ENCODE assay signal across 24 mouse cellular contexts in genomic region chr6:141395926-141396325, GRCm38 (mm10).
A peak's percentile ranks its signal among the peaks of the same experiment; 100 is the strongest.
DNase-seq lines count a peak whose midpoint lies in the region; ATAC-seq and TF ChIP-seq lines count a peak whose summit lies in the region.
"Had no signal": no experiment of that assay in that cellular context is flagged by ENCODE, and none has a peak within 500 bp of the region (broad histone marks: within the 10 kb centered on the region; RNA-seq: fewer than 3 reads in every experiment).

No protein-coding gene starts in this region.

- ATAC-seq in heart, postnatal 0 days (ENCODE audit: insufficient read depth, low read depth) = no peak
- ATAC-seq in kidney, postnatal 0 days (replicated peaks; ENCODE audit: low FRiP score, low read depth) = no peak
- ATAC-seq in lung, postnatal 0 days = no peak
- ATAC-seq in limb, embryonic 15.5 days (ENCODE audit: insufficient number of reproducible peaks, low FRiP score, low TSS enrichment, low read depth) = no peak
- ATAC-seq: forebrain, embryonic 14.5 days; hindbrain, postnatal 0 days had no signal

- no peaks in the 10 kb centered on the region for H3K27me3 ChIP-seq in heart, postnatal 0 days (ENCODE audit: control insufficient read depth, insufficient read depth, low read length)
- no peaks in the 10 kb centered on the region for H3K27me3 ChIP-seq in kidney, postnatal 0 days (ENCODE audit: insufficient read depth, low read length)
- no peaks in the 10 kb centered on the region for H3K27me3 ChIP-seq in lung, postnatal 0 days (replicated peaks; ENCODE audit: insufficient read depth, low read length)
- H3K27me3 ChIP-seq in limb, embryonic 15.5 days = no peaks in the 10 kb centered on the region
- H3K27me3 ChIP-seq: embryonic facial prominence, embryonic 12.5 days; hindbrain, embryonic 13.5 days had no signal

- peaks cover 5% of the 10 kb centered on the region; the same call in 1 of the 2 replicates for H3K4me1 ChIP-seq in heart, postnatal 0 days (ENCODE audit: control insufficient read depth, insufficient read depth)
- peaks cover 4% of the 10 kb centered on the region; the same call in 1 of the 2 replicates for H3K4me1 ChIP-seq in kidney, postnatal 0 days (replicated peaks; ENCODE audit: insufficient read depth, low read length)
- H3K4me1 ChIP-seq in lung, postnatal 0 days (ENCODE audit: insufficient read depth, low read depth, low read length) = no peaks in the 10 kb centered on the region
- H3K4me1 ChIP-seq in limb, embryonic 15.5 days = peaks cover 5% of the 10 kb centered on the region; the same call in 1 of the 2 replicates
- H3K4me1 ChIP-seq: forebrain, embryonic 10.5 days; hindbrain, embryonic 13.5 days had no signal

- H3K4me3 ChIP-seq in heart, postnatal 0 days (ENCODE audit: low read depth, low read length) = no peak overlapping the region
- H3K4me3 ChIP-seq in kidney, postnatal 0 days (replicated peaks; ENCODE audit: low read depth, low read length) = no peak overlapping the region
- H3K4me3 ChIP-seq in lung, postnatal 0 days (ENCODE audit: low read depth, low read length) = no peak overlapping the region
- H3K4me3 ChIP-seq in limb, embryonic 15.5 days = no peak overlapping the region
- H3K4me3 ChIP-seq: embryonic facial prominence, embryonic 12.5 days; erythroblast, embryonic 14.5 days; forebrain, embryonic 10.5 days; hindbrain, embryonic 13.5 days had no signal

- H3K9me3 ChIP-seq in heart, postnatal 0 days (replicated peaks; ENCODE audit: control insufficient read depth, low read length) = no peaks in the 10 kb centered on the region
- H3K9me3 ChIP-seq in kidney, postnatal 0 days (replicated peaks; ENCODE audit: low read length) = no peaks in the 10 kb centered on the region
- no peaks in the 10 kb centered on the region for H3K9me3 ChIP-seq in lung, postnatal 0 days (ENCODE audit: low read length)
- H3K9me3 ChIP-seq in limb, embryonic 15.5 days = no peaks in the 10 kb centered on the region
- H3K9me3 ChIP-seq: embryonic facial prominence, embryonic 12.5 days; forebrain, embryonic 10.5 days; hindbrain, embryonic 13.5 days had no signal

- 0 out of 2 replicates have a peak overlapping the region, but pooled peaks have one; percentile 20 for H3K27ac ChIP-seq in heart, postnatal 0 days (ENCODE audit: low read depth)
- H3K27ac ChIP-seq in kidney, postnatal 0 days = no peak overlapping the region
- no peak overlapping the region for H3K27ac ChIP-seq in lung, postnatal 0 days (ENCODE audit: low read length)
- peak overlapping the region; percentile 14; the same call in 1 of the 2 replicates for H3K27ac ChIP-seq in limb, embryonic 15.5 days
- H3K27ac ChIP-seq: embryonic facial prominence, embryonic 12.5 days; forebrain, embryonic 10.5 days; hindbrain, embryonic 13.5 days; hindbrain, postnatal 0 days had no signal

- TF ChIP-seq CTCF in heart, postnatal 0 days (IDR thresholded peaks at IDR 0.05; ENCODE audit: low read depth) = no peak
- TF ChIP-seq CTCF in kidney, postnatal 0 days (IDR thresholded peaks at IDR 0.05; ENCODE audit: low read depth) = no peak
- no peak for TF ChIP-seq CTCF in lung, postnatal 0 days (IDR thresholded peaks at IDR 0.05)

- no peak for TF ChIP-seq EP300 in heart, postnatal 0 days (IDR thresholded peaks at IDR 0.05; ENCODE audit: low read depth)
- TF ChIP-seq EP300 in lung, postnatal 0 days (IDR thresholded peaks at IDR 0.05) = no peak

- no peak for DNase-seq in heart, postnatal 0 days (ENCODE audit: low spot score)
- DNase-seq in heart, adult 8-10 months (ENCODE audit: low spot score) = no peak
- peak; percentile 76 for DNase-seq in kidney, postnatal 0 days (ENCODE audit: low spot score)
- no peak for DNase-seq in kidney, adult 18-20 months
- peak; percentile 18 for DNase-seq in lung, postnatal 0 days (ENCODE audit: low spot score)
- no peak for DNase-seq in lung, adult 18-20 months
- no peak for DNase-seq in layer of hippocampus, adult 11-12 months (ENCODE audit: low spot score)
- DNase-seq: adrenal gland, postnatal 10 days; cerebellum, adult 11 months; cerebellum, adult 8-10 months; cerebellum, postnatal 14 days; embryo, embryonic 11 days; gastrocnemius, postnatal 36 days; heart, adult 11 months; heart, postnatal 10 days had no signal

- no peak overlapping the region for H3K4me2 ChIP-seq in heart, postnatal 0 days (ENCODE audit: low read depth, low read length)
- H3K4me2 ChIP-seq in kidney, postnatal 0 days (ENCODE audit: low read length) = no peak overlapping the region
- H3K4me2 ChIP-seq in lung, postnatal 0 days (replicated peaks; ENCODE audit: low read depth, low read length) = no peak overlapping the region
- no peak overlapping the region for H3K4me2 ChIP-seq in limb, embryonic 15.5 days
- H3K4me2 ChIP-seq: embryonic facial prominence, embryonic 12.5 days; heart, embryonic 11.5 days; hindbrain, embryonic 13.5 days had no signal

- no peaks in the 10 kb centered on the region for H3K36me3 ChIP-seq in heart, postnatal 0 days (replicated peaks; ENCODE audit: control insufficient read depth, insufficient read depth, low read length)
- H3K36me3 ChIP-seq in kidney, postnatal 0 days (ENCODE audit: insufficient read depth, low read length) = no peaks in the 10 kb centered on the region
- no peaks in the 10 kb centered on the region for H3K36me3 ChIP-seq in lung, postnatal 0 days (ENCODE audit: insufficient read depth, low read length)
- no peaks in the 10 kb centered on the region for H3K36me3 ChIP-seq in limb, embryonic 15.5 days
- H3K36me3 ChIP-seq: embryonic facial prominence, embryonic 12.5 days; forebrain, embryonic 10.5 days; G1E; hindbrain, embryonic 13.5 days had no signal

- no peak overlapping the region for H3K9ac ChIP-seq in heart, postnatal 0 days (replicated peaks; ENCODE audit: low read depth, low read length)
- H3K9ac ChIP-seq in kidney, postnatal 0 days (ENCODE audit: low read depth, low read length) = no peak overlapping the region
- H3K9ac ChIP-seq in lung, postnatal 0 days (replicated peaks; ENCODE audit: low read depth) = no peak overlapping the region
- no peak overlapping the region for H3K9ac ChIP-seq in limb, embryonic 15.5 days
- H3K9ac ChIP-seq: embryonic facial prominence, embryonic 12.5 days; hindbrain, embryonic 13.5 days had no signal

- WGBS in heart, postnatal 0 days = 56% methylated on average over 3 of the region's 3 CpGs
- 57% methylated on average over 3 of the region's 3 CpGs for WGBS in kidney, postnatal 0 days
- WGBS in lung, postnatal 0 days = 57% methylated on average over 3 of the region's 3 CpGs
- 56% methylated on average over 3 of the region's 3 CpGs for WGBS in limb, embryonic 15.5 days

Comparison
In these comparisons a context has a peak if more than half of its experiments do, and no peak if none do; other contexts are left out.
1. DNase-seq: peak in kidney, postnatal 0 days (single experiment) and lung, postnatal 0 days (single experiment); none in heart, postnatal 0 days (single experiment), heart, adult 8-10 months (single experiment), kidney, adult 18-20 months (single experiment), lung, adult 18-20 months (0 of 2) and layer of hippocampus, adult 11-12 months (single experiment).
2. H3K27ac ChIP-seq: peak in heart, postnatal 0 days (single experiment) and limb, embryonic 15.5 days (single experiment); none in kidney, postnatal 0 days (single experiment) and lung, postnatal 0 days (single experiment).